Mouse (Mus musculus) left cerebral cortex, postnatal 4 days (tissue): ENCODE measurements around the gene Tmem130. TPM values are rescaled to one million over a fixed set of nuclear protein-coding genes. Genes with fewer than 3 reads are reported as not detected.

ENCODE experiments used
- total RNA-seq, 2 experiments: library from RNA; stranded (reverse); gene quantifications; 2 replicates each; pipeline ENCODE4 v1.2.3; 2021

Gene Tmem130
- total RNA-seq, 2 experiments from 2014 or later: 183 to 239 TPM

Other genes with a start within 250 kb of the Tmem130 start
- gene Nptx2, start 215.9 kb downstream of the Tmem130 start, total RNA-seq: 10 to 100 TPM; 11.8 to 15.9 TPM
- 100 to 1,000 TPM; 149 to 162 TPM for gene Trrap, start 5.9 kb upstream of the Tmem130 start, total RNA-seq
- gene Smurf1, start 204.0 kb upstream of the Tmem130 start, total RNA-seq: 10 to 100 TPM; 59.3 to 60.2 TPM